Mouse (Mus musculus) hindbrain, embryonic 11.5 days (tissue): Measurements from ENCODE around the gene Cnnm2. TPM values are rescaled to one million over a fixed set of nuclear protein-coding genes. Genes with fewer than 3 reads are reported as not detected.

Source experiments
- ATAC-seq: fragments of 200-750 bp; cut with Nextera tagmentation; 2 replicates; pipeline ENCODE4 v1.8.0; 2017; ENCODE audit warnings: mild to moderate bottlenecking, moderate TSS enrichment, moderate library complexity; ENCODE audit not compliant: low FRiP score
- DNase-seq: peaks from one replicate; pipeline ENCODE4 v3.0.0-alpha.2; 2015; ENCODE audit warnings: low spot score
- H3K27ac ChIP-seq: fragments of 300-500 bp; sonication (generic); 2 replicates; pipeline ENCODE4 v1.5.1; 2014; ENCODE audit warnings: mild to moderate bottlenecking, low read depth, low read length
- H3K27me3 ChIP-seq: fragments of 300-500 bp; sonication (generic); 2 replicates; pipeline ENCODE4 v1.6.1; 2014; ENCODE audit warnings: mild to moderate bottlenecking, low read length, moderate library complexity, mixed read lengths; ENCODE audit not compliant: control insufficient read depth, insufficient read depth
- H3K36me3 ChIP-seq: fragments of 300-500 bp; sonication (generic); 2 replicates; pipeline ENCODE4 v1.6.1; 2014; ENCODE audit warnings: mild to moderate bottlenecking, low read length, moderate library complexity, mixed read lengths; ENCODE audit not compliant: control insufficient read depth, insufficient read depth
- H3K4me1 ChIP-seq: fragments of 300-500 bp; sonication (generic); replicated peaks from 2 replicates; pipeline ENCODE4 v1.6.1; 2014; ENCODE audit warnings: low read length, mixed read lengths; ENCODE audit not compliant: control insufficient read depth, insufficient read depth
- H3K4me2 ChIP-seq: fragments of 300-500 bp; sonication (generic); replicated peaks from 2 replicates; pipeline ENCODE4 v1.6.1; 2014; ENCODE audit warnings: mild to moderate bottlenecking, low read depth, low read length
- H3K4me3 ChIP-seq: fragments of 300-500 bp; sonication (generic); 2 replicates; pipeline ENCODE4 v1.5.1; 2014; ENCODE audit warnings: low read depth, low read length
- H3K9ac ChIP-seq: fragments of 300-500 bp; sonication (generic); 2 replicates; pipeline ENCODE4 v1.6.1; 2014; ENCODE audit warnings: low read depth, low read length
- H3K9me3 ChIP-seq: fragments of 300-500 bp; sonication (generic); 2 replicates; pipeline ENCODE4 v1.6.1; 2016; ENCODE audit warnings: low read length; ENCODE audit not compliant: control insufficient read depth
- WGBS: fragments of 180-500 bp; shearing (Covaris S2); extraction: QIAGEN DNeasy Blood & Tissue Kit; methylation state at CpG from one replicate; pipeline ENCODE4 v1.1.7; 2014; 5-methylcytosine and 5-hydroxymethylcytosine counted together
- polyA plus RNA-seq: library from polyadenylated mRNA; unstranded; fragments of >200 nt; fragmentation: Nextera tagmentation; extraction: Ambion mirVana; gene quantifications from 2 replicates; pipeline ENCODE4 v1.2.1, GENCODE M21; 2014

Cnnm2 gene
- polyA plus RNA-seq, 1 experiment from 2014 or later = 4.6 TPM

DNA sequence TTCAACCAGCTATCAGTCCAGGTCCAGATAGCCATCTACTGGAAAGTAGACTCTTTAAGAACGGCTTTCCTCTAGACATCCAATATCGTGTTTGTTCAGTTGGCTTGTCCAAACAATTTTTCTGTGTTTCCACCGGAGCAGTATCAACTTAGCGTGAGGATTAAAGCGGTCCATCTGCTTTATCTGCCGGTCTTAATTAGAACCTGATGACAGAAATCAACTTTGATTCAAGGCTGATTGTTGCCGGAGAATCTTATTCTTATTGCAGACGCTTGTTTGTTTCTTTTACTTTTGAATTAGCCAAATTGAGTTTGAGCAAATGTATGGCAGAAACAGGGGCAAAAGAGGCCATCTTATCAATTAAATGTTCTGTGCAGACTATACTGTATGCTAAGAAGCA is 32.8 kb downstream of the Cnnm2 start:
- Histone ChIP-seq H3K9me3 (no peaks in the 10 kb centered on the region), H3K9ac (no peak overlapping the region), H3K4me2 (no peak overlapping the region), H3K27ac (no peak overlapping the region), H3K4me3 (no peak overlapping the region), H3K36me3 (no peaks in the 10 kb centered on the region), H3K4me1 (no peaks in the 10 kb centered on the region), H3K27me3 (no peaks in the 10 kb centered on the region)
- WGBS = 64% methylated on average over 8 of the region's 8 CpGs
- DNase-seq (no peak), ATAC-seq (no peak)

DNA sequence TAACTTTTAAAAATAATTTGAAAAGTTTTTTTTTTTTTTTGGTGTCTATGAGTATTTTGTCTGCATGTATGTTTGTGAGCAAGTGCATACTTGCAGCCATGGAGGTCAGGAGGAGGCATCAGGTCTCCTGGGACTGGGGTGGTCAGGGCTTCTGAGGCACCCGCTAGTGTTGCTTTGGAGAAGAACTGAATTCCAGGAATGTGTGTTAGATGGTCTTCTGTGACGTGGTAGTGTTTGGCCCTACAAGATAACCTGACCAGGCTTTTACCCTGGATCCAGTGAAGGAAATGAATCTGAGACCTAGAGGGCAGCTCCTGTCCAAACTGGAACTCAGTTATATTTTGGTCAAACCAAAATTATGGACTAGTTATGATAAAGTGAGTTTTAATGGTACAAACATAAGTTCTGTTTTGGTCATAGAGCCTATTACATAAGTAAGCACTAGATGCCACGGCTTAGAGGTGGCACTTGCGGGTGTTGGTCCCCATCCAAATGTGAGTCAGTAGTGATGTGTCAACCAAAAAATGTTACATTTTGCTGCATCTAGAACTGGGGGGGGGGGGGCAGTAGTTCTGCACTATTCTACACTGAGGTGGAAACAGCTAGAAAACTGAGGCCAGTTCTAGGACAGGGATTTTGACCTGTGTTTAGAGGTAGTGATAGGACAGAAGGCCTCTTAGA is 38.6 kb downstream of the Cnnm2 start:
- WGBS = 90% methylated on average over 4 of the region's 4 CpGs
- no peak for ATAC-seq
- H3K9me3 ChIP-seq = no peaks in the 10 kb centered on the region

DNA sequence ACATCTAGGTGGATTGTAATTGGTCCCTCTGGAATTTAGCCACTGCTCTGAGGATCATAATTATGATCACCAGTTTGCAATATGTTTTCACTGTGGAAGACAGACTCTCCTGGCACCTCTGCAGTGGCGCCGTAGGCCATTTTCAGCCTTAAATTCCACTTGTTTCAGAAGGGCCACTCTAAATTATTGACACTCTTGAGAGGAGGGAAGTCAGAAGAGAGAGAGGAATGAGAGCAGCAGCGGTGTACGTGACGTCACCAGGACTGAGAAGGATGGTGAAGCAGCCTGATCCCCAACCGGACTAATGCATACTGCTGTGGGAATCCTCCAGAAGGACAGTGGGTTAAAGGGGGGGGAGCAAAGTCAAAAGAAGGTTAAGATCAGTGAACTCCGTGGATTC is 40.1 kb downstream of the Cnnm2 start:
- 97% methylated on average over 7 of the region's 7 CpGs for WGBS
- H3K27me3 ChIP-seq = no peaks in the 10 kb centered on the region
- no peak overlapping the region for H3K4me3 ChIP-seq
- no peaks in the 10 kb centered on the region for H3K9me3 ChIP-seq
- no peak overlapping the region for H3K27ac ChIP-seq
- H3K4me1 ChIP-seq = no peaks in the 10 kb centered on the region
- no peak overlapping the region for H3K4me2 ChIP-seq
- no peak for DNase-seq
- H3K36me3 ChIP-seq = no peaks in the 10 kb centered on the region
- ATAC-seq = no peak
- no peak overlapping the region for H3K9ac ChIP-seq

More for the DNA sequence above, 38.6 kb downstream of the Cnnm2 start:
- no peak overlapping the region for H3K27ac ChIP-seq
- no peaks in the 10 kb centered on the region for H3K36me3 ChIP-seq
- no peaks in the 10 kb centered on the region for H3K4me1 ChIP-seq
- H3K4me3 ChIP-seq = no peak overlapping the region
- no peak overlapping the region for H3K9ac ChIP-seq
- no peaks in the 10 kb centered on the region for H3K27me3 ChIP-seq
- no peak for DNase-seq
- H3K4me2 ChIP-seq = no peak overlapping the region

DNA sequence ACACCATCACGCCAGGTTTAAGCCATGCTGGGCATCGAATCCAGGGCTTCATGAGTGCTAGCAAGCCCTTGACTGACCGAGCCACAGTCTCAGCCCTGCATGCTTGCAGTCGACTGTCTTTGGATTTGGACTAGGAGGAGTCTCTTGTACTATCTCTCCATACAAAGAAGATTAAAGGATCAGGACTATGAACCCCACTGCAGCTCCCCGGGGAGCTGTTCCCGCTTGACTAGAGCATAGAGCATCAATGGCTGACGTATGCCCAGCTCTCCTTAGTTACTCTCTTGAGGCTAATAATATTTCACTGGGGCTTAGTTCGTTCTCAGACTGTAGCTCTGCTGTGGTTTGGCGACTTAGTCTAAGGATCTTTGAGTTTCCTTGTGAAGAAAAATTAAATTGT is 40.9 kb downstream of the Cnnm2 start:
- no peak overlapping the region for H3K4me3 ChIP-seq
- no peak for ATAC-seq
- H3K36me3 ChIP-seq = no peaks in the 10 kb centered on the region
- no peak overlapping the region for H3K4me2 ChIP-seq
- WGBS = 83% methylated on average over 9 of the region's 9 CpGs
- DNase-seq = no peak
- no peaks in the 10 kb centered on the region for H3K4me1 ChIP-seq
- no peaks in the 10 kb centered on the region for H3K27me3 ChIP-seq
- H3K9ac ChIP-seq = no peak overlapping the region
- no peaks in the 10 kb centered on the region for H3K9me3 ChIP-seq
- no peak overlapping the region for H3K27ac ChIP-seq

DNA sequence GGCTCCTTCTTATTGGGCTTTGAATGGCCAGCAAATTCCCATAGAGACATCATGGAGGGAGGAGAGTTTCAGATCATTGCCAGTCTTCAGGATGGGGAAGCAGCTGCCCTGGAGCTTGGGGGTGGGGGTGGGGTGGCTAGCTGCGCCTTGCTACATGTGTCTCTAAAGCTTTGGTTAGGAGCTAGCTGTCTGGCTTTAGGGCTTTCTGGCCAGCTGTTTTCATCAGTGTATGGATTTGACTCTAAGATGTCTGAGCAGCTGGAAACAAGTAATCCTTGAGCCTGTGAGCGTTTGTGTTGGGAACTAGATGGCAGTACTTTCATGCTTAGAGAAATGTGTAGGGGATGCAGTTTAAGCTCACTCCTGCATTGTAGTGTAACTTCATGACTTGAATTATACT is 42.3 kb downstream of the Cnnm2 start:
- no peak overlapping the region for H3K4me3 ChIP-seq
- H3K4me2 ChIP-seq = no peak overlapping the region
- no peaks in the 10 kb centered on the region for H3K27me3 ChIP-seq
- H3K9ac ChIP-seq = no peak overlapping the region
- no peaks in the 10 kb centered on the region for H3K4me1 ChIP-seq
- ATAC-seq (no peak), DNase-seq (no peak)
- no peaks in the 10 kb centered on the region for H3K36me3 ChIP-seq
- 74% methylated on average over 2 of the region's 2 CpGs for WGBS
- no peaks in the 10 kb centered on the region for H3K9me3 ChIP-seq
- H3K27ac ChIP-seq = no peak overlapping the region

DNA sequence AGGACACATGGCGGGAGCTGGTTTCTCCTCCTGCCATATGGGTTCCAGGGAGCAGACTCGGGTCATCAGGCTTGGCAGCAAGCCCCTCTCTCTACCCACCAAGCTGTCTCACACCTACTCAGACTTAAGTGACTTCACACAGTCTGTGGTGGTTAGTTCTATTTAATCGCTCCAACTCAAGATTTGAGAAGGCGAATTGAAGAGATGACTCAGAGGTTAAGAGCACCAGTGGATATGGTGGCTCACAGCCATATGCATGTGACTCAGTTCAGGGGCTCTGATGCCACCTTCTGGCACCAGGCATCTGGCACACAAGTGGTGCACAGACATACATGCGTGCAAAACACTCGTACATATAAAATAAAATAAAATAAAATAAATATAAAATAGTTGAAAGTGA is 43.4 kb downstream of the Cnnm2 start:
- no peak for DNase-seq
- Histone ChIP-seq H3K9ac (no peak overlapping the region), H3K27me3 (no peaks in the 10 kb centered on the region), H3K4me2 (no peak overlapping the region), H3K4me3 (no peak overlapping the region), H3K27ac (no peak overlapping the region), H3K4me1 (no peaks in the 10 kb centered on the region), H3K9me3 (no peaks in the 10 kb centered on the region), H3K36me3 (no peaks in the 10 kb centered on the region)
- ATAC-seq = no peak
- WGBS = 95% methylated on average over 6 of the region's 6 CpGs

DNA sequence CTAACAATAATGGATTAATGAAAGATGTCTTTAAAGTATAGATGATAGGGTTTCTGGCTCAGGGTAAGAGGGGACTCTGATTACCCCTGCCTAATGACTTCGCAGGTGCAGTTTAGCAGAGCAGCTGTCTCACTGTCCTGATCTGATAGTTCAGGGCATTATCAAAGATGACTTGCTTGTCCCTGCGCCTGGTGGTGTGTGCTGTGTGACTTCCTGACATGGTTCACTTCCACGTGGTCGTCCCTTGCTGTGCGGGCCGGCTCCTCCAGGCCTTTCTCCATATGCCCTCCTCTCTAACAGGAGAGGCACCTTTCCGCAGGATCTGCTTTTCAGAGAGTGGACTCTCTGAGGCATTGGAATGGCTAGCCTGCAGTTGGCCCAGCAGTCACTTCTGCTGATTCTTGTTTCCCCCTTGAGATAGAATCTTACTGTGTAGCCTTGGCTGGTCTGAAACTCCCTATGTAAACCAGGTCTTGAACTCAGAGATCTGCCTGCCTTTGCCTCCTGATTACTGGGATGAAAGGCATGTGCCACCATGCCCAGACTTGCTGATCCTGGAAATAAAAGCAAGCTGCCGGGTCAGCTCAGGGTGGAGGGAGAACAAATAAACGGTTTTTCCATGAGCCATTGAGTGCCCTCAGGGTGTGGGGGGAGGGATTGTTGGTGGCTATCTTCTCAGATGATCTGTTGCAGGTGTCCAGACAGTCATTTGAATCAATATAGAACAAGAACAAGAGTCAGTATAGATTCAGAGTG is 44.7 kb downstream of the Cnnm2 start:
- no peak overlapping the region for H3K27ac ChIP-seq
- no peaks in the 10 kb centered on the region for H3K4me1 ChIP-seq
- H3K36me3 ChIP-seq = no peaks in the 10 kb centered on the region
- no peak overlapping the region for H3K4me3 ChIP-seq
- H3K9me3 ChIP-seq = no peaks in the 10 kb centered on the region
- ATAC-seq = no peak
- no peak overlapping the region for H3K4me2 ChIP-seq
- 73% methylated on average over 9 of the region's 9 CpGs for WGBS
- no peak for DNase-seq
- no peaks in the 10 kb centered on the region for H3K27me3 ChIP-seq
- no peak overlapping the region for H3K9ac ChIP-seq

DNA sequence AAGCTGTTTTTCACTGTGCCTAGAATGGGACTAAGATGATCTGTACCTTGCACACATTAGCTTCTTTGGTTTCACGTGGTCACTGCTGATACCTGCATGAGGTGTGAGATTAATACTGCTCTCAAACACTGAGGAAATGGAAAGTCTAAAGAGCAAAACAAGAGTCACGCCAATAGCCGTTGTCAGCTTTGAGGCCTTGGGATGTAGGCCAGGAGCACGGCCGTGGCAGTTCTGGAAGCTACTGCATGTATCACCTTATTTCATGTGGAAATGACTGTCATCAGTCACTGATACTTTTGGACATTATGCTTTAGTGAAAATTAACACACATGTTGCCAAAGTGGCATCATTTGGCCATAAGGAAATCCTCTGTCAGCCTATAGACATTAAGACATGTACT is 46.9 kb downstream of the Cnnm2 start:
- H3K27me3 ChIP-seq = no peaks in the 10 kb centered on the region
- DNase-seq = no peak
- no peak overlapping the region for H3K27ac ChIP-seq
- ATAC-seq = no peak
- WGBS = 95% methylated on average over 5 of the region's 5 CpGs
- H3K4me2 ChIP-seq = no peak overlapping the region
- no peaks in the 10 kb centered on the region for H3K36me3 ChIP-seq
- H3K4me3 ChIP-seq = no peak overlapping the region
- no peaks in the 10 kb centered on the region for H3K9me3 ChIP-seq
- no peaks in the 10 kb centered on the region for H3K4me1 ChIP-seq
- no peak overlapping the region for H3K9ac ChIP-seq

DNA sequence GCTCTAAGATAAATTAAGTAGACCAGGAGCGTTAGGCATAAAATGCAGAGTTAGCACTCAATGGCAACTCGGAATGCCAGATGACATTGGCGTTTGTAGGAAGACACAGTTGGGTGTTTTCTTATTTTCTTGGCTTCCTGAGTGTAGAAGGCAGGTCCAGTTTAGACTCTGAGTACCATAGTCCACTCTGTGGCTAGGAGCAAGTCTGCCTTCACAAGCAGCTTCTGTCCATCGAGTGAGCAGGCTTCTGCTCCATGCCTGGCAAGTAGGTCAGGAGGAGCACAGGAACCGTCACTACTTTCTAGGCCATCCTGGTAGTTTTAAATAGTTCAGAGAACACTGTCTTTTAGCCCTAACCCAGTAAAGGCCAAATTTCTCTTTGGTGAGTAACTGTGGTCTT is 47.6 kb downstream of the Cnnm2 start:
- H3K9ac ChIP-seq = no peak overlapping the region
- no peak overlapping the region for H3K27ac ChIP-seq
- 95% methylated on average over 5 of the region's 5 CpGs for WGBS
- H3K4me2 ChIP-seq = no peak overlapping the region
- no peaks in the 10 kb centered on the region for H3K27me3 ChIP-seq
- H3K4me1 ChIP-seq = no peaks in the 10 kb centered on the region
- H3K9me3 ChIP-seq = no peaks in the 10 kb centered on the region
- H3K4me3 ChIP-seq = no peak overlapping the region
- no peaks in the 10 kb centered on the region for H3K36me3 ChIP-seq
- DNase-seq = no peak
- ATAC-seq = no peak
